Mouse (Mus musculus) forebrain, embryonic 14.5 days (tissue): ENCODE measurements around the gene Gm45713. TPM values are rescaled to one million over a fixed set of nuclear protein-coding genes. Genes with fewer than 3 reads are reported as not detected.
"Not testable (repeated sequence)": the region's sequence is repeated elsewhere in the genome, so short reads cannot be mapped to it uniquely, and the experiment has no call there.

Source experiments
- ATAC-seq: fragments of 200-750 bp; cut with Nextera tagmentation; 2 replicates; pipeline ENCODE4 v1.8.0; 2017; ENCODE audit warnings: mild to moderate bottlenecking, moderate library complexity
- DNase-seq: peaks from one replicate; pipeline ENCODE4 v3.0.0-alpha.2; 2015; ENCODE audit warnings: low spot score
- H3K27ac ChIP-seq: fragments of 300-500 bp; sonication (generic); 2 replicates; pipeline ENCODE4 v1.5.1; 2014; ENCODE audit warnings: low read depth, mild to moderate bottlenecking, control low read depth, low read length, moderate library complexity
- H3K27me3 ChIP-seq: fragments of 300-500 bp; sonication (generic); replicated peaks from 2 replicates; pipeline ENCODE4 v1.6.1; 2014; ENCODE audit warnings: low read length, control low read depth, mixed read lengths; ENCODE audit not compliant: control insufficient read depth, insufficient read depth
- H3K36me3 ChIP-seq: fragments of 300-500 bp; sonication (generic); 2 replicates; pipeline ENCODE4 v1.6.1; 2014; ENCODE audit warnings: low read length, control low read depth; ENCODE audit not compliant: control insufficient read depth, insufficient read depth
- H3K4me1 ChIP-seq: fragments of 300-500 bp; sonication (generic); 2 replicates; pipeline ENCODE4 v1.6.1; 2014; ENCODE audit warnings: antibody characterized with exemption, low read length, control low read depth; ENCODE audit not compliant: control insufficient read depth, insufficient read depth
- H3K4me2 ChIP-seq: fragments of 300-500 bp; sonication (generic); 2 replicates; pipeline ENCODE4 v1.6.1; 2014; ENCODE audit warnings: mild to moderate bottlenecking, control low read depth, low read length
- H3K4me3 ChIP-seq: fragments of 300-500 bp; sonication (generic); 2 replicates; pipeline ENCODE4 v1.5.1; 2014; ENCODE audit warnings: low read depth, low read length, control low read depth
- H3K9ac ChIP-seq: fragments of 300-500 bp; sonication (generic); 2 replicates; pipeline ENCODE4 v1.6.1; 2014; ENCODE audit warnings: mild to moderate bottlenecking, low read length, control low read depth, moderate library complexity
- H3K9me3 ChIP-seq: fragments of 300-500 bp; sonication (generic); replicated peaks from 2 replicates; pipeline ENCODE4 v1.6.1; 2016; ENCODE audit warnings: low read length, control low read depth, mixed read lengths; ENCODE audit not compliant: control insufficient read depth
- WGBS: fragments of 180-500 bp; shearing (Covaris S2); extraction: QIAGEN DNeasy Blood & Tissue Kit; methylation state at CpG from one replicate; pipeline ENCODE4 v1.1.7; 2014; 5-methylcytosine and 5-hydroxymethylcytosine counted together
- polyA plus RNA-seq: library from polyadenylated mRNA; unstranded; fragments of >200 nt; fragmentation: Nextera tagmentation; extraction: Ambion mirVana; gene quantifications from 2 replicates; pipeline ENCODE4 v1.2.1, GENCODE M21; 2014

Gm45713 gene
- polyA plus RNA-seq, 1 experiment from 2014 or later, result 0.22 TPM

DNA sequence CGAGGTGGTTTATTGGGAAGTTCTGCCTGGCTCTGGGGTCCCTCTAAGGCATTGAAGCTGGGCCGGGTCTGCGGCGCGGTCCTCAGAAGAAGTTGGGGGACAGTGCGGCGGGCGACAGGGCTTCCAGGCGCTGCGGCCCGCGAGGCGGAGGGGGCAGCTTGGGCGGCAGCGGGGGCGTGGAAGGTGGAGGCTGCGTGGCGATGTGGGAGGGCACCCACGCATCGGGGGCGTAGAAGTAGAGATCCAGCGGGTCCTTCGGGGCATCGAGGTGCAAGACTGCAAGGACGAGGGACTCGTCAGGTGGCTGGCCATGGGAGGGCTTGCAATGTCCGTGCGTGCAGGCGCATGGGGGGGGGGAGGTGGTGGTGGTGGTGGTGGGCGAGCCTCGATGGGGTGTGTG lies 40.3 kb upstream of the Gm45713 start:
- DNase-seq (no peak), ATAC-seq (no peak)
- Histone ChIP-seq H3K27ac (no peak overlapping the region), H3K9me3 (no peaks in the 10 kb centered on the region), H3K27me3 (peaks cover 74% of the 10 kb centered on the region), H3K4me3 (no peak overlapping the region), H3K4me2 (peak overlapping the region; percentile 28), H3K4me1 (0 out of 2 replicates have a peak, but pooled peaks cover 2% of the 10 kb centered on the region), H3K9ac (no peak overlapping the region), H3K36me3 (no peaks in the 10 kb centered on the region)
- WGBS, result 2% methylated on average over 31 of the region's 31 CpGs

DNA sequence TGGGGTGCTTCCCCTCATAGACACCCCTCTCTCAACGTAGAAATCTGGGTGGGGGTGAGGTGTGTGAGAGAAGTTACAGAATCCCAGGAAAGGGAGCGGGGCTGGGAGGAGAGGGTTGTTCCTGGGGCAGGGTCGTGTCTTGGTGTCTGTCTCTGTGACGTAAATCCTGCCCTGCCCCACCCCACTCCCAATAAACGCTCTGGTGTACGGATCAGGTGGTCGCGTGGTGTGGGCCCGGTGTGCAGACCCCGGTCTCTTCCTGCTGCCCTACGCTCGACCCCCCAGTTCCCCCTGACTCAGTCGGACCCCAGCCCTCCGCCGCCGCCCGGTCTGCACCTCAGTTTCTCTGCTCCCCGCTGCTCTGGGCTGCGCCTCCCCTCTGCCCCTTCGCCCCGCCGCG lies 39.9 kb upstream of the Gm45713 start:
- peak overlapping the region; percentile 28 for H3K4me2 ChIP-seq
- ATAC-seq (no peak), DNase-seq (no peak)
- no peak overlapping the region for H3K4me3 ChIP-seq
- H3K36me3 ChIP-seq, result no peaks in the 10 kb centered on the region
- H3K9ac ChIP-seq, result no peak overlapping the region
- H3K9me3 ChIP-seq, result no peaks in the 10 kb centered on the region
- no peaks in the 10 kb centered on the region for H3K4me1 ChIP-seq
- peaks cover 70% of the 10 kb centered on the region for H3K27me3 ChIP-seq
- under 1% methylated on average over 23 of the region's 23 CpGs for WGBS
- H3K27ac ChIP-seq, result no peak overlapping the region

DNA sequence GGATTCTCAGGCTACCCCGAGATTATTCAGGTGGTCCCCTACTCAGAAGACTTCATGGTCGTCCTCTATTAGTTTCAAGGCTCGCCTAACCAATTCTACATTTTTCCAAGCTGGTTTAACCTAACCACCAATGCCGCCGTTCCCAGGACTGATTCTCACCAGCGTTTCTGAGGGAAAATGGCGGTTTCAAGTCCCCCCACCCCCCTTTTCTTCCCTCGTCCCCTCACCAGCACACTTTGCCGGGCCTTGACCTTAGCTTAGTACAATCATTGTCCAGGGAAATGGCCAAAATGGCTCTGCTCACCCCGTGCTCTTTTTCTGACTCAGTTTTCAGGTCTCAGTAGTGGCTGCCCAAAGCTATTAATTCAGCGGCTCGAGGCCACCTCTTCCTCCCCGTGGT lies 39.4 kb upstream of the Gm45713 start:
- no peak overlapping the region for H3K9ac ChIP-seq
- ATAC-seq, result no peak
- H3K4me1 ChIP-seq, result no peaks in the 10 kb centered on the region
- H3K36me3 ChIP-seq, result no peaks in the 10 kb centered on the region
- H3K9me3 ChIP-seq, result no peaks in the 10 kb centered on the region
- peaks cover 65% of the 10 kb centered on the region for H3K27me3 ChIP-seq
- H3K27ac ChIP-seq, result no peak overlapping the region
- no peak overlapping the region for H3K4me3 ChIP-seq
- DNase-seq, result no peak
- 2% methylated on average over 13 of the region's 13 CpGs for whole genome bisulfite sequencing
- no peak overlapping the region for H3K4me2 ChIP-seq

DNA sequence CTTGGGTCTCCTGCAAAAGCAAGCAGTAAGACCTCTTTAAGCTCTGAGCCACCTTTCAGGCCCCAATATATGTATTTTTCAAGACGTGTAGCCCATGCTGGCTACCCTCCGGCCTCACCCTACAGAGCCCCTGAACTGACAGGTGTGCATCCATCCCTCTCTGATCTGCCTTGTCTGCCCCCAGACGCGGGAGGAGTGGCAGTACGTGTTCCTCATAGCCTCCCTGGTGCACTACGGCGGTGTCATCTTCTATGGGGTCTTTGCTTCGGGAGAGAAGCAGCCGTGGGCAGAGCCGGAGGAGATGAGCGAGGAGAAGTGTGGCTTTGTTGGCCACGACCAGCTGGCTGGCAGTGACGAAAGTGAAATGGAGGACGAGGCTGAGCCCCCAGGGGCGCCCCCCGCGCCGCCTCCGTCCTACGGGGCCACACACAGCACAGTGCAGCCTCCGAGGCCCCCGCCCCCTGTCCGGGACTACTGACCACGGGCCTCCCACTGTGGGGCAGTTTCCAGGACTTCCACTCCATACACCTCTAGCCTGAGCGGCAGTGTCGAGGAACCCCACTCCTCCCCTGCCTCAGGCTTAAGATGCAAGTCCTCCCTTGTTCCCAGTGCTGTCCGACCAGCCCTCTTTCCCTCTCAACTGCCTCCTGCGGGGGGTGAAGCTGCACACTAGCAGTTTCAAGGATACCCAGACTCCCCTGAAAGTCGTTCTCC lies 38.7 kb upstream of the Gm45713 start:
- Histone ChIP-seq H3K27ac (no peak overlapping the region), H3K4me2 (0 out of 2 replicates have a peak overlapping the region, but pooled peaks have one; percentile 2), H3K4me3 (no peak overlapping the region), H3K9me3 (no peaks in the 10 kb centered on the region), H3K9ac (no peak overlapping the region), H3K27me3 (peaks cover 63% of the 10 kb centered on the region), H3K4me1 (no peaks in the 10 kb centered on the region), H3K36me3 (no peaks in the 10 kb centered on the region)
- WGBS, result 3% methylated on average over 28 of the region's 29 CpGs
- ATAC-seq (peak; percentile 18; the same call in 1 of the 2 replicates), DNase-seq (no peak)

DNA sequence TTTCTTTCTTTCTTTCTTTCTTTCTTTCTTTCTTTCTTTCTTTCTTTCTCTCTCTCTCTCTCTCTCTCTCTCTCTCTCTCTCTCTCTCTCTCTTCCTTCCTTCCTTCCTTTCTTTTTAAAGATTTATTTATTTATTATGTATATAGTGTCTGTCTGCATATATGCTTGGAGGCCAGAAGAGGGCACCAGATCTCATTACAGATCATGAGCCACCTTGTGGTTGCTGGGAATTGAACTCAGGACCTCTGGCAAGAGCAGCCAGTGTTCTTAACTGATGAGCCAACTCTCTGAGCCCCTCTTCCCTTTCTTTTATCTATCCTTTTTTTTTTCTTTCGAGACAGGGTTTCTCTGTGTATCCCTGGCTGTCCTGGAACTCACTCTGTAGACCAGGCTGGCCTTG lies 37.7 kb upstream of the Gm45713 start:
- not testable (repeated sequence) for H3K9me3 ChIP-seq, H3K36me3 ChIP-seq, H3K4me3 ChIP-seq, H3K27ac ChIP-seq, DNase-seq, H3K9ac ChIP-seq, H3K4me2 ChIP-seq, ATAC-seq, H3K4me1 ChIP-seq
- H3K27me3 ChIP-seq, result peaks cover 63% of the 10 kb centered on the region
- WGBS, result 67% methylated on average over 1 of the region's 1 CpGs

DNA sequence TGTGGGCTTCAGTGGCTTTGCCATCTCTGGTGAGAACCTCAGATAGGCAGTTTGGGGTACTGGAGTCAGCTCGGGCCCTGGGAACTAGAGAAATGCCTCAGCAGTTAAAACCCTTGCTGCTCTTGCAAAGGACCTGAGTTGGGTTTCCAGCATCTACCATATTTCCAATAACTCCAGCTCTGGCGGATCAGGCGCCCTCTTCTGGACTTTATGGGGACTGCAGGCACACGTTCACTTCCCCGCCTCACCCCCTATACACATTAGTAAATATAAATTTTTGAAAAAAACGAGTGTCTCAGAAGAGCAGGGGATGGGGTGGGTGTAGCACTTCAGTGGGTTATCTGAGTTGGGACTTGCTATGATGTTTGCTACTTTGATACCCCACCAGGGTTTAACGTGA lies 36.9 kb upstream of the Gm45713 start:
- peaks cover 62% of the 10 kb centered on the region for H3K27me3 ChIP-seq
- H3K4me1 ChIP-seq, result peaks cover 4% of the 10 kb centered on the region; the same call in 1 of the 2 replicates
- WGBS, result 64% methylated on average over 7 of the region's 7 CpGs
- no peak overlapping the region for H3K4me3 ChIP-seq
- no peak overlapping the region for H3K9ac ChIP-seq
- DNase-seq (no peak), ATAC-seq (no peak)
- no peaks in the 10 kb centered on the region for H3K36me3 ChIP-seq
- H3K4me2 ChIP-seq, result no peak overlapping the region
- H3K9me3 ChIP-seq, result no peaks in the 10 kb centered on the region
- H3K27ac ChIP-seq, result no peak overlapping the region

DNA sequence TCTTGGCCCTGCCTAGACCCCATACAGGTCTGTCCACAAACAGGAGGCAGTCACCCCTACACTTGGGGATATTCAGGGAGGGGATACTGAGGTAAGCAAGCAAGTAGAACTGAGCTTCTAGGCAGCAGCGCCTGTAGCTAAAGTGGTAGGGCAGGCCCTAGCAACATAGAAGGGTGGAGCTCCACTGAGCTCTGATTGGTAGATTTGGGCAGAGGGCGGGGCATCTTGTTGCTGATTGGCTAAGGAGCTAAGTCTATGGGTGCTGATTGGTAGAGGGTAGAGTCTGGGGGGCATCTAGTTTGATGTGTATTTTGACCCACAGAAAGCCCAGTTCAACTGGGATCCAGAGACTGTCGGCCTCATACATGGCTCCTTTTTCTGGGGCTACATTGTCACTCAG lies 33.5 kb upstream of the Gm45713 start:
- Histone ChIP-seq H3K9me3 (no peaks in the 10 kb centered on the region), H3K4me2 (no peak overlapping the region), H3K27me3 (peaks cover 53% of the 10 kb centered on the region), H3K27ac (no peak overlapping the region), H3K9ac (no peak overlapping the region), H3K36me3 (no peaks in the 10 kb centered on the region), H3K4me3 (no peak overlapping the region), H3K4me1 (peaks cover 4% of the 10 kb centered on the region; the same call in 1 of the 2 replicates)
- no peak for DNase-seq
- 87% methylated on average over 3 of the region's 3 CpGs for WGBS
- no peak for ATAC-seq

DNA sequence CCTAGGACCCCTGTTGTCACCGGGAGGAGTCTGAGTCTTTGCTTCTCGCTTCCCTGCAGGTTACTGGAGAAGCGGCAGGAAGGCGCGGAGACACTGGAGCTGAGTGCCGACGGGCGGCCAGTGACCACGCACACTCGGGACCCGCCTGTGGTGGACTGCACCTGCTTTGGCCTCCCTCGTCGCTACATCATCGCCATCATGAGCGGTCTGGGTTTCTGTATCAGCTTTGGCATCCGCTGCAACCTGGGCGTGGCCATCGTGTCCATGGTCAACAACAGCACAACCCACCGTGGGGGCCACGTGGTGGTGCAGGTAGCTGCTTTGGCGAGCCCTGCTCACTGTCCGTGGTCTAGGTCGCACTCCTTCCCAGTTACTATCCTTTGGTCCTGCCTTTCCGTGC lies 32.6 kb upstream of the Gm45713 start:
- H3K9me3 ChIP-seq, result no peaks in the 10 kb centered on the region
- peaks cover 55% of the 10 kb centered on the region for H3K27me3 ChIP-seq
- H3K4me2 ChIP-seq, result peak overlapping the region; percentile 20
- H3K36me3 ChIP-seq, result no peaks in the 10 kb centered on the region
- DNase-seq (no peak), ATAC-seq (no peak)
- H3K4me1 ChIP-seq, result peaks cover 6% of the 10 kb centered on the region; the same call in 1 of the 2 replicates
- H3K27ac ChIP-seq, result no peak overlapping the region
- H3K9ac ChIP-seq, result no peak overlapping the region
- peak overlapping the region; percentile 8; the same call in 1 of the 2 replicates for H3K4me3 ChIP-seq
- WGBS, result 5% methylated on average over 24 of the region's 24 CpGs

DNA sequence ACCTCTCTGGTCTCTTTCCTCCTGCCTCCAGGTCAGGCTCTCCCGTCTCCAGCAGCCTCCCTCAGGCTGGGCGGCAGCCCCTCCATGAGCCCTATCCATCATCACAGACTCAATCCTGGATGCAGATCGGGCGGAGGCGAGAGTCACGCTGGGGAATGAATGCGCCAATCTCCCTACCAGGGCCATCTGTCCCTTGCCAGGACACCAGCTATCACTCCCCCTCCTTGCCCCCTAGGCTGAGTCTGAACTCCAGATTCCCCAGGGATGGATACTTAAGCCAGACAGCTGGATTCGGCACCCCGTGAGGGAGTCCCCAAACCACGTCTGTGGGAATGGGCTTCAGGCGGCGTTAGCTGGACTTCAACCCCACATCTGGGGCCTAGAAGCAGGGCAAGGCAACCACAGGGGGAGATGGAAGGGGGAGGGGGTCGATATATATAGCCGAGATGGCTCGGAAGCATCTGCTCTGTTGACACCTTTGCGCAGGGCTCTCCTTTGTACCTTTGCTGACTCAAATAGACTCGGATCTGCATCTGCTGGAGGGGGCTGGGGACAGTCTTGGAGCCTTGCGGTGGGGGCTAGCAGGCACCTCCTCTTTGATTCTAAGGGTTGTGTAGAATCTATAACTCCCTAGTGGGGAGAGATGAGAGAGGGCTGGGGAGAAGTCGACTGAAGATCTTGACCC lies 31.9 kb upstream of the Gm45713 start:
- Histone ChIP-seq H3K36me3 (no peaks in the 10 kb centered on the region), H3K9me3 (no peaks in the 10 kb centered on the region), H3K9ac (peak overlapping the region; percentile 1; the same call in 1 of the 2 replicates), H3K27ac (peak overlapping the region; percentile 23), H3K27me3 (peaks cover 63% of the 10 kb centered on the region), H3K4me1 (peaks cover 6% of the 10 kb centered on the region; the same call in 1 of the 2 replicates), H3K4me2 (peak overlapping the region; percentile 20), H3K4me3 (no peak overlapping the region)
- ATAC-seq, result peak; percentile 38; the same call in 1 of the 2 replicates
- WGBS, result 2% methylated on average over 19 of the region's 19 CpGs
- peak; percentile 46 for DNase-seq
